Mouse (Mus musculus) cortical plate, adult 2 months (tissue): ENCODE measurements around the gene Antxr1.

ENCODE experiments used
- CTCF ChIP-seq: fragments of 200-500 bp; IDR thresholded peaks from 2 replicates; pipeline ENCODE4 v1.5.1; 2011; ENCODE audit warnings: mild to moderate bottlenecking, control low read depth, low read length; ENCODE audit not compliant: insufficient read depth; ENCODE audit errors: extremely low read depth
- POLR2A ChIP-seq: fragments of 200-500 bp; IDR thresholded peaks from 2 replicates; pipeline ENCODE4 v1.6.1; 2011; ENCODE audit warnings: mild to moderate bottlenecking, low read length, control low read depth; ENCODE audit not compliant: insufficient read depth; ENCODE audit errors: extremely low read depth

DNA sequence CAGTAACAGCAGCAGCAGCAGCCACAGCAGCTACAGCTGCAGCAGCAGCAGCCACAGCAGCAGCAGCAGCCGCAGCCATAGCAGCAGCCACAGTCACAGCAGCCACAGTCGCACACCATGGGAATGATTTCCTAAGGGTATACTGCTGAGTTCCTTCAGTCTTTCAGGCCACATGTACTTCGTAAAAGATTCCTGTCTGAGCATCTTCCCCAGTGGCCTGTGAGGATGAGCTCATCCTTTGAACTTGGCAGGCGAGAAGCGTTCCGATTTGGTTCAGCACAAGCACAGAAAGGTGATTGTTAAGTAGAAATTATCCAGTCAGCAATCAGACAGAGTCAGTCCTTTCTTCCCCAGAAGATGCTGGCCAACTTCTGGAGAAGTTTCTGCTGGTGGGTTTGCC, 223.5 kb downstream of the Antxr1 start:
- TF ChIP-seq CTCF (no peak), POLR2A (no peak)
